Mouse (Mus musculus) regulatory T cell (primary cell): ENCODE measurements around the gene Henmt1.

ENCODE experiments used
- in situ Hi-C: fragments of 300-600 bp; cut with MboI, MseI; formaldehyde crosslinking; loops from one replicate; pipeline ENCODE4 v1.15.1; 2025; ENCODE audit warnings: high pct_unique_total_duplicates

The Henmt1 gene

DNA sequence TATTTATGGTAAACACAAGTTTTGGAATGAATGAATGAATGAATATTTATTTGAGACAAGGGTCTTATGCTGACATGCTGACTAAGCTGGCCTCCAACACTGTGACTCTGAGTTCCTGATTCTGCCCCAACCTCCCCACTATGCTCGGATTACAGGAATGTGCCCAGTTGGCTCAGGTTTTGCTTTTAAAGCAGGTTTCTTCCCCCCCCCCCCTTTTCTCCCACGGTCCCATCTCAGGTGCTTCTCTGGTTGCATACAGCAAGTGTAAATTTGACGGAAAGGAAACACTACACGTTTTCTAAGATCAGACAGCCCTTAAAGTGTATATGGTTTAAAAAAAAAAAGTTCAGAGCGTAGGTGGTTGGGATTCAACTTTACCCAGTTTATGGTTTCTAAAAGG, at the start of gene Henmt1:
Gene Henmt1, plus strand, starts transcription at position 301 of the 400 bp plus-strand sequence.
- in situ Hi-C loops, result loop anchor here (10.0 kb wide), 1 partner anchor 125 kb away; no protein-coding TSS in a partner anchor

DNA sequence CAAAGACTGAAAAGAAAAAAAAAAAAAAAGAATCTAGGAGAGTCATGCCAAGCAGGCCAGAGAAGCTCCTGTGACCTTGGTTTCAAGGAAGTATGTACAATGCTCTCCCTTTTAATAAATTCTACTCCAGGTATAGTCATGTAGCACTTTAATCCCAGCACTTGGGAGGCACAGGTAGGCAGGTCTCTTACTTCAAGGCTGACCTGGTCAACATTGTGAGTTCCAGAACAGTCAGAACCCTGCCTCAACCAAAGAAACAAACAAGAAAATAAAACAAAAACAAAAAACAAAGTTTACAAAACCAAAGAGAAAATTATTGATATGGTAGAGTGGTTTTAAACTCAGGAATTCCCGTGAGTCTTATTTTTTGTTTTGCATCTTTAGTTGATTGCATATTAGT, 49.8 kb upstream of the Henmt1 start, which contains the start of gene Fndc7:
Gene Fndc7, minus strand, starts transcription at position 101 of the 400 bp plus-strand sequence.
- in situ Hi-C loops, result loop anchor here (5.0 kb wide), 1 partner anchor 48 kb away; the partner anchor contains the start of gene Stxbp3

DNA sequence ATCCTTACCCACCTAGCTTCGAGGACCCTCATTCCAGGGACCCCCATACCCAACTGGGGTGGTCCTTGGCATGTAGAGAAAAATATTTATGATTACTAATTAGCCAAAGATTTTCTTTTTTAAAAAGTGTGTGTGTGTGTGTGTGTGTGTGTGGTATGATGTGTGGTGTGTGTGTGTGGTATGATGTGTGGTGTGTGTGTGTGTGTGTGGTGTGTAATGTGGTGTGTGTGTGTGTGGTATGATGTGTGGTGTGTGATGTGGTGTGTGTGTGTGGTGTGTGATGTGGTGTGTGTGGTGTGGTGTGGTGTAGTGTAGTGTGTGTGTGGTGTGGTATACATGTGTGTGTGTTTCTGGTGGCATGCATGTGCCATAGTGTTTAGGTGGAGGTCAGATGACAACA, 47.6 kb upstream of the Henmt1 start:
- in situ Hi-C loops, result no loop called here

DNA sequence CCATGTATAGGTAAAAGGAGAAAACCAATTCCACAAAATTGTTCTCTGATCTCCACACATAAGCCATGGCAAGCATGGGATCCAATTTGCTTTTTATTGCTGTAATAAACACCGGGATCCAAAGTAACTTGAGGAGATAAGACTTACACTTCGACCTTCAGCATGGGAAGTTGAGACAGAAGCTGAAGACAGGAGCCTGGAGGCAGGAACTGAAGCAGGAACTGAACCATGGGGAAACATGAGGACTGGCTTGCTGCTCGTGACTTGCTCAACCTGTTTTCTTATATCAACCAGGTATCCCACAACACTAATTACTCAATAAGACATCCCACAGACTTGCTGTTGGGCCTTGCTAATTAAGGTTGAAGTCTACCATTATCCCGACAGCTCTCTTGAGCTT, 46.8 kb upstream of the Henmt1 start:
- in situ Hi-C loops, result no loop called here

DNA sequence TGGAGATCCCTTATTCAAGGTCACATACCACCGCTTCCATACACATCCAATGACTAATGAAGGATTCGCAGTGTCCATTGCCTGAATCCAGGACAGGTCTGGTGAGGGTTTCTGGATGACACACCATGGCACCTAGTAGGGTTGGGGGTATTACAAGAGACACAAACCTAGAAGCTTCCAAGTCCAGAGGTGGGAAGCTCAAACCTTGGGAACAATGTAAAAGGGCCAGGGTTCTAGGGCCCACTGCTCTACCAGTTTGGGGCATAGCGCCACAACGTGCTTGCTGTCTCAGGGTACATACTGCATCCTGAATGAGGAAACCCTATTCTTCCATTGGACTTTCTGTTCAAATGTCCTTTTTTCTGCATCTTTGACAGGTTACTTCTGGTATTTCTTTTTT, 41.0 kb upstream of the Henmt1 start:
- in situ Hi-C loops, result no loop called here

DNA sequence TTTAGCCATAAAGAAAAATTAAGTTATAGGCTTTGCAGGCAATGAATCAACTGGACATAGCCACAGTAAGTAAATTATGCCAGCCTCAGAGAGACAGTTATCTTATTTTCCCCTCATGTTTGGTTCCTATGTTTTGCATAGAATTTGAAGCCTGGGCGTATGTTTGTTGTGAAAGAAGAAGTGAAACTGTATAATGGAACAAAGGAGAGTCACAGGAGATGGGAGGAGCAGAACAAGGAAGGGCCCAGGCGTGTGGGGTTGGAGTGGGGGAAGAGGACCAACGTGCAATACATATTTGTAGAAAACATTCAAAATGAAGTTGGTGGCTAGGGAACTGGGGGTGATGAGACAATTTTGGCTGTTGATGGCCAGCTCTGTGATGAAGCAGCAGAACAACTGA, 39.5 kb upstream of the Henmt1 start:
- in situ Hi-C loops, result loop anchor here (10.0 kb wide), 2 partner anchors 245 to 495 kb away; partner anchors contain the start of gene Clcc1

DNA sequence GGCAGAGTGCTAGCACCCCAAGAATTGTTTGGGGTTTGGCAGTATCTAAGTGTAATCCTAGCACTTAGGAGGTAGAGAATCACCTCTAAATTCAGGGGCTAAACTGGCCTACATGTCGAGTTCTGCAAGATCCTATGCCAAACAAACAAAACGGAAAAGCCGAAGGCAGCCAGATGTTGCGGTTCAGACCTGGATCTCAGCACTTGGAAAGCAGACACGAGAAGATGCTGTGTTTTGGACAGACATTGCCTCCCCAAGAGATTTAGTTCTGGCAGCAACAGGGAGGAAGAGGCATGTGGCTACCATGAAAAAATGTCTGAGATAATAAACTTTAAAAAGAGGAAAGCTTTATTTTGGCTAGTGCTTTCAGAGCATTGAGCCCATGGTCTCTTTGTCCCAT, 39.0 kb upstream of the Henmt1 start:
- in situ Hi-C loops, result loop anchor here (10.0 kb wide), 2 partner anchors 246 to 496 kb away; partner anchors contain the start of gene Clcc1

DNA sequence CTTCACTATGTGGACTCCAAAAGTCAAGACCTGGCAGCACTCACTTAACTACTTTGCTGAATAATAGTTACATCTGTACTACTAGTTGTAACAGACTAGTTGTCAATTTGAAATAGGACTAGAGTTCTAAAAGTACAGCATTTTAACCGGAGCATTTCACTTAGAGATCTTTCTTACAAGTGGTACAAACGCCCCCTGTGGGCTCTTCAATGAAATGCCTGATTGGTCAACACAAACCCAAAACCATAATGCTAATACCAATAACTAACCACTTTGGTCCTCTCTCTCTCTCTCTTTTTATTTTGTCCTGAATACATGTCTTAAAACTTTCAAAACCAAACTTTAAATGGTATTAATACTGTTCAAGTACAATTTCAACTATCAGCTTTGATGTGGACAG, 37.6 kb upstream of the Henmt1 start:
- in situ Hi-C loops, result loop anchor here (10.0 kb wide), 2 partner anchors 247 to 497 kb away; partner anchors contain the start of gene Clcc1

DNA sequence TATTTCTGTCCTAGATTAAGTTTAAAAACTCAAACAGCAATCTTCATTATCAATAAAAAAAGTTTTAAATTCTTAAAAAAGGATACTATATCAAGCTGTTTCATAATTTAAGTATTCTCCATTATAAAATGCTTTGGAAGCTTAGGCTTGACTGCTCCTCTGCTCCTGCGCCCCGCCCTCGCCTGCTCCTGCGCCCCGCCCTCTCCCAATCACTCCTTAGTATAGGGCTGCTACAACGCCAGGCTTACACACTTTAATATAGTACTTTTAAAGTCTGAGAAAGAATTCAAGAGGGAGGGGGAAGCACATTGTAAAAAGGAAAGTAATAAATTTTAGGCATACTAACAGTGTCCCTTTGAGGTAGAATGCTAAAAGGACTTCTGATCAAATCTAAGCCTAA, 36.7 kb upstream of the Henmt1 start:
- in situ Hi-C loops, result loop anchor here (10.0 kb wide), 2 partner anchors 248 to 498 kb away; partner anchors contain the start of gene Clcc1

DNA sequence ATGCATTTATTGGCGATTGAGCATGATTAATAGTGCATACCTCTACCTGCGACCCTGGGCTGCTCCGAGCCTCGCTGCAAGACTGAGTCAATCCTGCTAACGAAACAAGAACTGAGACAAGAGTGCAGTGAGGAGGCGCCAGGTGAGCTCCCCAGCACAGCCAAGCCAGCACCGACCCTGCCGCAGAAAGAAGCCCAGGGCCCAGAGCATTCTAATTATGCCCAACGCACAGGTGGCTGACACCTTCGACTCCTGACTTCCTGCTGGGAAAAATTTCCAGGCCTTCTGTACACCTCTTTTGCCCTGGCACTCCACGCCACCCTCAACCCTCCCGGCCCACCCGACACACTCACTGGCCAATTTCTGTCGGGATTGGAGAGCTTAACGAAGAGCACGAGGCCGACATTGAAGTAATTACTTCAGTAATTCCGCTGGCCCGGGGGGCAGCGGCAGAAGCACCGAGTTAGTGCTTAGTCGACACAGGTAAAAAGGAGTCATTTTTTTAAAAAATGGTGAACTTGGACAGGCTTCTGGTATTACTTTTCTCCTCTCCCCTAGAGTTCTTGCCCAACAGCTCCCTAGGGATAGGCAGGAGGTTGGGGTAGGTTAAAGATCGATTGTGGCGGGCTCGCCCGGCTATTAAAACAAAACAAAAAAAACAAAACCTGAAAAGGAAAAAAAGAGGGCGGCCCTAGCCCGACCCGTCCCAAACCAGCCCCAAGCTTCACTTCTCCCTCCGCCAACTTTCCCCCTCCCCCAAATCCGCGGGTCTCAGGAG, 29.2 kb upstream of the Henmt1 start:
- in situ Hi-C loops, result no loop called here

DNA sequence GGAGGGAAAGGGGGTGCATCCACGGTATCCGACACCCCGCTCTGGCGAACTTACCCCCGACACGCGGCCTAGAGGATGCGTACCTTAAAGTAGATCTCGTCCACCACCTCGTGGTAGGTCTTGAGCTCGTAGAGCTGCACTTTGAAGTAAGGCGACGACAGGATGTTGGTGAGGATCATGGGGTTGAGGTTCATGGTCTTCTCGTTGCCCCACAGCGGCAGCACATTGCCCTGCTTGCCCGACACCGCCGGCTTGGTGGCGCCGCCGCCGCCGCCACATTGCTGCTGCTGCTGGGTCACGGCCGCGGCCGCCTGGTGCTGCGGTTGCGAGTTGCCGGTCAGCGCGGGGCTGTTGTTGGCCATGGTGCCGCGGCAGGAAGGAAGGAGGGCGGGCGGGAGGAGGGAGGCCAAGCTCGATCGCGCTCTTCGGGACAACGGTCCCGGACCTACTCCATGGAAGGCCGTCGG, 28.6 kb upstream of the Henmt1 start:
- in situ Hi-C loops, result no loop called here

DNA sequence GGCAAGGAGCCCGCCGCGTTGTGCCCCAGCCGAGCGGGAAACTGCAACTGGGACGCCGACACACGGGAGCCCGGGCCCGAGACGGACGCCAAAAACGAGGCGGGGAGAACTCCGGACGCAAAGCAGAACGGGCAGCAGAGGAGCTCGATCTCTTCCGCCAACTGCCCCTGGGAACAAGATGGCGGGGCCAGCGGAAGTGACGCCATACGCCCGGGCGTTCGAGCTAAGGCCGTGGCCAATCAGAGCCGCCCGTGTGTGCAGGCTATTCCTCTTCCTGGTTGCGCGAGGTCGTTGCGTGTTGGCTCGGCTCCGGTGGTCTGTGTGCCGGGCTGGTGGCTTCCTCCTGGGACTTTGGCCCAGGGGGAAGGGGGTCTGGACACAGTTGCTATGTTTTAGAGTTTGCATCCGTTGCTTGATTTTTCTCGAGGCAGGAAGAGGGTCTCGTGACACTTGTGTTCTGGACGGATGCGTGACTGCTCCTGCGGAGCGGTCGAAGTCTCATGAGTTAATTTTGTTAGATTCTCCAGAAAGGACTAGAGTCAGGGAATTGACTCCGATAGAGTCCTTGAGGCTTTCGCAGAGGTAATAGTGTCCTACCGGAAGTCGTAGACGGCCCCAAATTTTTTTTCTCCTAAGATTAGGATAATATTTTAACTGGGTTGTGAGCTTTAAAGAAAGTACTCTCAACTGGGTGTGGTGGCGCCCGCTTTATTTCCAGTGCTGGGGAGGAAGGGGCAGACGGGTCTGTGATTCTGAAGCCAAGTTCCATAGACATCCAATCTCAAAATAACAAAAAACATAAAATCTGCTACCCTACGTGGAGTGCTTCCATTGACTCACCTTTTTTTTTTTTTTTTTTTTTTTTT, 27.9 kb upstream of the Henmt1 start, which contains the start of gene Prpf38b:
Gene Prpf38b, minus strand, starts transcription at position 180 of the 866 bp plus-strand sequence.
- in situ Hi-C loops, result no loop called here

DNA sequence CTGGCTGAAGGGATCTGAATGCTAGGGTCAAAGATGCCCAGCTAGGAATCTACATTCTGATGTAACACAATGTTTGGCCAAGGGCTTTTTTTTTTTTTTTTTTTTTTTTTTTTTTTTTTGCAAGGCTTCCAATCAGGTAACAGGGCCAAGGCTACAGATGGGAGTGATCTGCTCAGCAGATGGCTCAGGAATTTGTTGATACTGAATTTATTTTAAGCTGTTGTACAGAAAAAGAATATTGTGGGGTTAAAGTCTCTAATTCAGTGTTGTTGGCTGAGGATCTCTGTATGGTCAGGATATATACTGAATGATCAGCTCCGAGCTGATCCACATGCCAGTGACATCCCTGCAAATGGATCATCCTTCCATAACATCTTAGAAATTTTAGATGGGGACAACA, 23.7 kb upstream of the Henmt1 start:
- in situ Hi-C loops, result no loop called here

DNA sequence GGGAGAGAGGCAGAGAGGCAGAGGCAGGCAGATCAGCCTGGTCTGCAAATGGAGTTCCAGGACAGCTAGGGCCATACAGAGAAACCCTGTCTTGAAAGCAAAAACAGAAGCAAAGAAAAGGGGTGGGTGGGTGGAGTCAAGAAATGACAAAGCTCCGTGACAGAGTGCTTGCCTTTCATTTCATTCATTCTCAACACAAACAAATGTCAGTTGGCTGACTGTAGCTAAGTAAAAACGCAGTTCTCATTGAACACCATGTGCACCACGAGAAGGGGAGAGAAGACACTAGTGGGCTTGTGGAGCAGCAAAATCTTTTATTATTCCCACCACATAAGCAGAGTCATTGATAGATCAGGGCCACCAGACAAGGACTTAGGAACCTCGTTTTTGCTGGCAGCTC, 22.8 kb upstream of the Henmt1 start:
- in situ Hi-C loops, result no loop called here

DNA sequence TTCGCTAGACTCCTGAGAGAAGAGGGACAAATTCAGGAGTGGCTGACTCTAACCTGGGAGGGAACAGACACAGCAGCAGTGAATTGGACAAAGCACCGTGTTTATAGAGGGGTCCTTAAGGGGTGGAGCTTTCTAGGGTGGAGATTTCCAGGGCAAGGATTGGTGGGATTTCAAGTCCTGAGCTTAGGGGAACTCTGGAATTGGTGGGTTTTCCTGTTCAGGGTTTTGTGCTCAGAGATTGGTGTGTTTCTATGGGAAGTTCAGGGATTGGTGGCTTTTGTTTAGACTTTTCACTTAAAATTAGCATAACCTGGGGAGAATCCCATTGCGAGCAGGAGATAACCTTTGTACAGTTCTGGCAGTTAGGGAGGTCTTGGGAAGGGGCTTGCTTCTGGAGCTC, 21.7 kb upstream of the Henmt1 start:
- in situ Hi-C loops, result no loop called here

DNA sequence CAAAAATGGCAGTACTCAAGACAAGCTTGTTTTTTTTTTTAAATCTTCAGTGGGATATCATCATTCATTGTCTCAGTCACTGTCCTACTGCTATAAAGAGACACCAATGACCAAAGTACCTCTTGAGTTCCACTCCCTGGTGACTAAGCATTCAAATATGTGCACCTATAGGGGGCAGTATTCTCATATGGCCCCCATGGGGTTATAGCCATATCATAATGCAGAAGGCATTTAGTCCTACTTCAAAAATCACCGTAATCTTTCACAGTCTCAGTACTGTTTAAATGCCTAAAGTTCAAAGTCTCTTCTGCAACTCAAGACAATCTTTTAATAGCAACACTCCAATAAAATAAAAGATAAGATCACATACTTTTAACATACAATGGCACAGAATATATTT, 20.8 kb upstream of the Henmt1 start:
- in situ Hi-C loops, result no loop called here

DNA sequence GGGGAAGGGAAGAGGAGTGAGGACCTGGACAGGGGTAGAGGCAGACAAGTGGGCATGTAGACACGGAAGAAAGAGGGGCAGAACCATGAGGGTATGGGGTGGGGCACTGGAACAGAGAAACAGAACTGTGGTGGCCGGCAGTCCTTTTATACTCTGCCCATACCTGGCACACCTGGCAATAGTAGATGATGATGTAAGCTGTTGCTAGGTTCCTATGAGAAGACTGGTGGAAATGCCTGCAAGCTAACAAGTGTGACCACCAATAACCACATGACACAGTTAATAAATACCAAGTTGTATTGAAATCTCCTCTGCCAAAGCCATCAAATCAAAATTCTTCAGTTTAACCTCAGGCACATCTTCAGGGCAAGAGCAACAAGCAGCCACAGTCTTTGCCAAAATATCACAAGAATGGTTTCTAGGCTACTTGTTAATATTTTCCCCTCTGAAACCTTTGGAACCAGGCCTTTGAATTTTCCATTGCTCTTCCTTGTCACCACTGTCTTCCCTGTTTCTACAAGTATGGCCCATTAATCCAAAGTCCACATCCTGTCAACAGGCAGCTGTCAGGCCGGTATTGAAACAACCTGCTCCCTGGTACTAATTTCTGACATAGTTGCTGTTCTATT, 19.1 kb upstream of the Henmt1 start:
- in situ Hi-C loops, result no loop called here

DNA sequence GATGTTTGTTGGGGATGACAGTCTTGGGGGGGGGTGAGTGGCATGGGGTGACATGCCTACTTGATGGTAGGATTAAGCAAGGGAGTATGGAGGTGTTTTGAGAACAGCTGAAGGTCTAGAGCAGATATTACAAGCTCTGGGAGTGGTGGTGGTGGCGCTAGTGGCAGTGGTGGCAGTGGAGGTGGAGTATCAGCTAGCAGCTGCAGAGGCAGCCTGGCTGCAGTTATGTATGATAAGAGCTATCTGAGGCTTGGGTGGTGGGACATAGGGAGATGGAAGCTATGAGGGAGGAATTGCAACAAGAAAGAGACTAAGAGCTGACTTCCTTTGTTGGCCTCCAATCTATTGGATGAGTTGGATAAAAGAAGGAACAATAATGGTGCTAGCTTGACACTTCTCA, 17.9 kb upstream of the Henmt1 start:
- in situ Hi-C loops, result no loop called here

DNA sequence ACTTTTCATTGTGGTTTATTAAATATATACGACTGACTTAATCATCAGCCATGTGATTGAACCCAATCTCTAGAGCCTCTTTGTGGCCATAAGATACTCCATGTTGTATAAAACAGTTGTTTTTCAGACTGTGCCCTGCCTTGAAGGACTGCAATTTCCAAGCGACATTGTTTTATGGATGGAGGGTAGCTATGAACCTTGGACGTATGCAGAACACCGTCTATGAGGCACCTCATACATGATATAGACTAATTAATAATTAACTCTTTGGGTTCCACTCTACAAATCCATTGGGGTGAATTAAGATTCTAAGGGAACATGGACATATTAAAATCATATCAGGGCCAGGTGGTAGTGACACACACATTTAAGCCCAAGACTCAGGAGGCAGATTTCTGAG, 14.0 kb upstream of the Henmt1 start:
- in situ Hi-C loops, result no loop called here

DNA sequence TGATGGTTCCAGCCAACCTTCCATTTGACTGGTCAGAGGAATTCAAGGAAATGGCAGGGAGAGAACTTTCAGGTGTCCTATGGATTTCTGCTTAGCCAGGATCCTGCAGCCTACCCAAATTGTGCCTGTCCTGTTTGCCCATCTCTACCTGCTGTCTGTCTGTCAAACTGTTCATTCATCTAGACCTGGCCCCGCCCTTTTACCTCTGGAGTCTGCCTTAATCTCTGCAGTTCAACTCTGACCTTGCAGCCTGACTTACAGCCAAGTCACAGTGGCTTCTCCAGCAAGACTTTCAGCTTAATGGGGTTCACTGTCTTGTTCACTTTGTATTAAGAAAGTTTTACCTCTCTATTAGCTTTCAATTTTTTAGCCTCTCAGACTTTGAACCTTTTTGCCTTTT, 13.4 kb upstream of the Henmt1 start:
- in situ Hi-C loops, result no loop called here

DNA sequence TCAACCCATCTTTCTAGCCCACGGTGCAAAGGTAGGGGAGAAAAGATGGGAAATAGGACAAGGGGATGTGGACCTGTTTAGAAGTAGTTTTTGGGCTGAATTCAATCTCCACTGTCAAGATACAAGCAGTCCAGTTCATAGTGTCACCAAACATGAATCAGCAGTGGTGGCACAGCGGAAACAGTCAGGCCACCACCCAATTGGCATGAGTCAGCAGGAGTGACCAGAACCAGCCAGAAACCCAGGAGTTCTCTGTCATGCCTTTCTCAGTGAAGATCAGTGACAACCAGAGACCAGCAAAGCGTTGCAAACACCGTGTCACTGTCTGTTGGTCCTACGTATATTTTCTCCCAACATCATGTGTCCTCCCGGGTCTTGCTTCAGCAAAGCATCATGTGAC, 6.1 kb upstream of the Henmt1 start:
- in situ Hi-C loops, result loop anchor here (10.0 kb wide), 1 partner anchor 131 kb away; no protein-coding TSS in a partner anchor

DNA sequence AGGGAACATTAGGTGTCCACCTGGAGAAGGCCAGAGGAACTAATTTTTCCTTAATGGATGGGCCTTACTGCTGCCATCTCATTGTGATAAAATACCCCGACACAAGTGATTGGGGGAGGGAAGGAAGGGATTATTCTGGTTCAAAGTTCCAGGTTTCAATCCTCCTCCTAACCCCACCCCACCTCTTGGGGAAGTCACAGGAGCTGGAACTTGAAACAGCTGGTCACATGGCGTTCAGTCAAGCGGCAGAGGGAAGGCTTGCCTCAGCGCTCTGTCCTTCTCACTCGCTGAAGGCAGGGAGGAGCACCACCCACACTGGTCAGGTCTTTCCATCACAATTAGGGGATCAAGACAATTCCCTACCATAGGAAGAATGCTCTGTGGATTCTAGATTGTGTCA, 982 bp upstream of the Henmt1 start:
- in situ Hi-C loops, result loop anchor here (10.0 kb wide), 1 partner anchor 126 kb away; no protein-coding TSS in a partner anchor
